Mouse (Mus musculus) cortical plate, adult 2 months (tissue): ENCODE measurements at regions not wholly inside any gene's neighbourhood (a gene's known extent, or its start where the extent isn't known, plus 50 kb on each side); places are given as distances from the start of the nearest gene placed in this dataset.

ENCODE experiments used
- H3K27ac ChIP-seq: fragments of 200-500 bp; 2 replicates; pipeline ENCODE4 v1.5.1; 2012; ENCODE audit warnings: low read length, control low read depth, inconsistent platforms; ENCODE audit not compliant: insufficient read depth
- H3K4me1 ChIP-seq: fragments of 200-500 bp; 2 replicates; pipeline ENCODE4 v1.6.1; 2011; ENCODE audit warnings: low read length; ENCODE audit not compliant: control insufficient read depth, insufficient read depth
- H3K4me3 ChIP-seq: fragments of 200-500 bp; 2 replicates; pipeline ENCODE4 v1.5.1; 2011; ENCODE audit warnings: mild to moderate bottlenecking, low read length, control low read depth; ENCODE audit not compliant: insufficient read depth
- CTCF ChIP-seq: fragments of 200-500 bp; IDR thresholded peaks from 2 replicates; pipeline ENCODE4 v1.5.1; 2011; ENCODE audit warnings: mild to moderate bottlenecking, control low read depth, low read length; ENCODE audit not compliant: insufficient read depth; ENCODE audit errors: extremely low read depth
- POLR2A ChIP-seq: fragments of 200-500 bp; IDR thresholded peaks from 2 replicates; pipeline ENCODE4 v1.6.1; 2011; ENCODE audit warnings: mild to moderate bottlenecking, low read length, control low read depth; ENCODE audit not compliant: insufficient read depth; ENCODE audit errors: extremely low read depth

DNA sequence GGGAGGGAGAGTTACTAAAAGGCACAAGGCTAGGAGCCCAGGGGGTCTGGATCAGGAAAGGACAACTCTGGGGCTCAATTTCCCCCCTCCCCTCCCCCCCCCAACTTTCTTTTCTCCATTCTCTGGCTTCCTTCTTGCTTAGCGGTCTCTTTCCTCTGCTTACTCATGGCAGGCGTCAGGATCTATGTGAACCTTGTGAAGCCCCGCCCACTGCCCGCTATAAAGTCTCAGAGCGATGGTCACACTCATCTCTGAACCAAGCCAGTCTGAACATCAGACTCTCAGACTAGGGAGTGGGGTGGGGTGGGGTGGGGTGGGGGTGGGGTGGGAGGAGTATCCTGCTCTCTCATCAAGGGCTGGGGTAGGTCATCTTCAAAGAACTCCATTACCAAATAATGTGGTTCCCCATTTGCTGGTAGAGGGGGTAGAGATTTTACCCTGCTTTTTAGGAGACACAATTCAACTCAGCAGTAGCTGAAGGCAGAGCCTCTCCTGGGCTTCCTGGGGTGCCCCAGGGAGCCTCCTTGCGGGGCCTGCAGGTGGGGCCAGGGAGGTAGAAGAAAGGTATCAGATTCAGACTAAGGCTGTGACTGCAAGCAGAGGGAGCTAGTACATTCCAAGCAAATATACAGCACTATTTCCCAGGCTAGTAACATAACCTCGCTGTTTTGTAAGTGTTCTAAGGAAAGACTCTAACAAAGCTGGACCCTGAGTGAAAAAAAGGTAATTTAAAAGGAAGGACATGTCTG is 120.8 kb upstream of the Arhgap5 start:
- H3K27ac ChIP-seq, result no peak overlapping the region
- H3K4me1 ChIP-seq, result no peaks in the 10 kb centered on the region
- TF ChIP-seq CTCF, result no peak
- TF ChIP-seq POLR2A, result no peak
- H3K4me3 ChIP-seq, result no peak overlapping the region

DNA sequence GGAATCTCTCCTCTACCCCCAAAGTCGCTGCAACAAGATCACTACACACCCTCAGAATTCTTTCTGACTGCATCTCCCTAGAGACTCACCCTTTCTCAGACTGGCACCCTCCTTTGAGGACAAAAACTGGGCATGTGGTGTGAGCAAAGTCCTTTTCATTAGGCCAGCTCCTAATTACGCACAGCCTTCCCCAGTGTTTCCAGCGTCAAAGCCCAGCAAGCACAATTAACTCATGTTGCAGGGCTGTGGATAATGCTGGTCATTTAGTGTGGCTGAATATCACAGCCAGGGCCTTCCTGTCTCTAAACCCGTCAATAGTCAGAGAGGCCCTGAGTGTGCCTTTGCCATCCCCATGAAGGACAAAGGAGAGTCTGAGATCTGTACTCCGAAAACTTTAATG is 114.2 kb upstream of the Arhgap5 start:
- peaks cover 2% of the 10 kb centered on the region; the same call in 1 of the 2 replicates for H3K4me1 ChIP-seq
- TF ChIP-seq CTCF, result no peak
- no peak for TF ChIP-seq POLR2A
- H3K27ac ChIP-seq, result peak overlapping the region; percentile 33; the same call in 1 of the 2 replicates
- H3K4me3 ChIP-seq, result no peak overlapping the region

GRCm38 (mm10) chr12:52390242-52390641 is 113.5 kb upstream of the Arhgap5 start:
- Histone ChIP-seq H3K4me1 (peaks cover 2% of the 10 kb centered on the region; the same call in 1 of the 2 replicates), H3K27ac (no peak overlapping the region), H3K4me3 (no peak overlapping the region)
- TF ChIP-seq POLR2A, result no peak
- TF ChIP-seq CTCF, result no peak

GRCm38 (mm10) chr12:52392636-52393035 is 111.1 kb upstream of the Arhgap5 start:
- TF ChIP-seq POLR2A, result no peak
- TF ChIP-seq CTCF, result no peak
- peaks cover 9% of the 10 kb centered on the region; the same call in 1 of the 2 replicates for H3K4me1 ChIP-seq
- H3K4me3 ChIP-seq, result no peak overlapping the region
- H3K27ac ChIP-seq, result no peak overlapping the region

GRCm38 (mm10) chr12:52393981-52394718 is 109.6 kb upstream of the Arhgap5 start:
- no peak overlapping the region for H3K27ac ChIP-seq
- H3K4me1 ChIP-seq, result peaks cover 10% of the 10 kb centered on the region; the same call in 1 of the 2 replicates
- H3K4me3 ChIP-seq, result no peak overlapping the region
- TF ChIP-seq CTCF (no peak), POLR2A (no peak)

- Histone ChIP-seq H3K4me3 (no peak overlapping the region), H3K27ac (no peak overlapping the region), H3K4me1 (peaks cover 10% of the 10 kb centered on the region; the same call in 1 of the 2 replicates)
- TF ChIP-seq POLR2A (no peak), CTCF (no peak)
Observed at GRCm38 (mm10) chr12:52394719-52395062, 109.1 kb upstream of the Arhgap5 start.

DNA sequence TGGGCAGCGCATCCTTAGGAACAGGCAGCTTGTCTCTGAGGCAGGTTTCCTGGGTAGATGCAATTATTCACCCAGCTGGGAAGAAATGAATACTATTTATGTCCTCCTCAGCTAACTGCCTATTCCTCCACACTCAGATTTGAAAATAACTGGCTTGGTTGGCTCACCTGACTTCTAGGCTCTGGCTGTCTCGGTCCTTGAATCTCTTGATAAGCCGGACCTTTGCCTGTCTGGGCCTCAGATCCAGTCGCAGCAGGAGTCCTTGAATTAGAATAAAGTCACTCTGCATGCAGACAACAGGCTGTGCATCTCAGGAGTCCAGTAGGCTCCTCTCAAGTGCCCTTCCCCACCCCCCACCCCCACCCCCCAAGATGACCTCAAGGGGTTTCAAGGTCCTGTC is 108.7 kb upstream of the Arhgap5 start:
- Histone ChIP-seq H3K27ac (no peak overlapping the region), H3K4me1 (peaks cover 10% of the 10 kb centered on the region; the same call in 1 of the 2 replicates), H3K4me3 (no peak overlapping the region)
- TF ChIP-seq CTCF (no peak), POLR2A (no peak)

DNA sequence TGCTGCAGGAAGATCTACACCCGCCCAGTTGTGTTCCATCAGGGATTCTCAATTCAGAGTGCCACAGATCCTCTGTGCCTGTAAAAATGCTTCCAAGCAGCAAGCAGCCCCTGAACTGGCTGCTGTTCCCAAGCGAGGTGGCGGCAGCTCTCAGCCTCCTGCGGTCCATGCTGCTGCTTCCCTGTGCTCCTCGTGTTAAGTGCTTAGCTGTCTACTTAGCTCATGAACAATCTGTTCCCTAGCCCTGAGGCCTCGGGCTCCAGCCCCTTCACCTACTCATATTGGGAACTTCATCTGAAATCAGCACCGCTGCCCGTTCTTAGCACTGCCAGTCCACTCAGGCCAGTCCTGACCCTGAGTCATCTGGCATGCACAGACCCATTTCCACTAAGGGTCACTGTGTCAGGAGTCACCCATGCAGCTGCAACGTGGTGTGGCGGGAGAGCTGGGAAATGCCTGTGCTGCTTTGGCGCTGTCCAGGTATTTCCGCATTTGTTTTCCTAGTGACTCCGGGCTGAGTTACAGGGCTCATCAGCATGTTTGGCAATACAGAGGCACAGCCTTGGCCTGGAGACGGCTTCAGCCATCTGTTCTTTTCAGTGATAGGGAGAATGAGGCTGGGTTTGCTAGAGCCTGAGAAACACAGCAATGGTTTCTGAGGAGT is 107.5 kb upstream of the Arhgap5 start:
- TF ChIP-seq POLR2A (no peak), CTCF (no peak)
- Histone ChIP-seq H3K27ac (peak overlapping the region; percentile 5; the same call in 1 of the 2 replicates), H3K4me3 (no peak overlapping the region), H3K4me1 (peaks cover 8% of the 10 kb centered on the region; the same call in 1 of the 2 replicates)

DNA sequence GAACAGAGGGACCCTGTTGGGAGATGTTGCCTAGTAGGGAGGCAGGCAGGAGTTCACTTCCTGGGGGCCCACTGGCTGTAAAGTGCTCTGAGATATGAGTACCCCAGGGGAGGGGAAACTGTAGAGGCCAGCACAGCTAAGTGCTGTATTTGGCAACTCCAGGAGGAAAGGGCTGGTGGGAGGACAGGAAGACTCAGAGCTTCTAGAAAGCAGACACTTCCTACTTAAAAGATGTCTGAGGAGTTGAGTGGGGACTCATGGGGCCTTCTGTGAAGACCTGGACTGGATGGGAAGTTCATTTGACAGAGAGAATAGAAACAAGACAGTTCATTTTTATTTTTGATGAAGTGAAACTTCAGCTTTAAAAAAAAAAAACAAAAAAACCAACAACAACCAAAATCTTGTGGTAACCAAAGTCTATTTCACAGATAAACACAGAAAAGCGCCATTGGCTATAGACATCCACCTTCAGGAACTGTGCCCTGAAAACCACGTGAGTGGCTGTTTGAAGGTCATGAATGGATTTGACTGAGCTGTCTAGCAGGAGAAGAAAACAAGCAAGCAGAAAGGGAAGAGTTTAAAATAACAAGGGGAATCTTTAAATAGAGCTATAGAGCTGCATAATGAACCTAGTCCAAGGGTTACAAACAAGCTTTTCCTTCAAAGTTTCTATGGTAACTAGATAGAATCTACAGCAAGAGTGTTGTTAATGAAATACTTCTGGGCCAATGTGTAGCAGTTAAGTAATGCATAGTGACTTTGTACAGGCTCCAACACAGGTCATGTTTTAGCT is 105.9 kb upstream of the Arhgap5 start:
- H3K27ac ChIP-seq, result no peak overlapping the region
- no peak overlapping the region for H3K4me3 ChIP-seq
- peaks cover 8% of the 10 kb centered on the region; the same call in 1 of the 2 replicates for H3K4me1 ChIP-seq
- no peak for TF ChIP-seq POLR2A
